In genomic region chr13:11563224-11564024, GRCm38 (mm10) we compare ENCODE assay signal across 8 mouse cellular contexts.
A peak's percentile ranks its signal among the peaks of the same experiment; 100 is the strongest.
DNase-seq lines count a peak whose midpoint lies in the region; ATAC-seq and TF ChIP-seq lines count a peak whose summit lies in the region.

No protein-coding gene starts in this region.

- H3K9me3 ChIP-seq in heart, embryonic 10.5 days = no peaks in the 10 kb centered on the region
- H3K9me3 ChIP-seq in kidney, postnatal 0 days (replicated peaks; ENCODE audit: low read length) = no peaks in the 10 kb centered on the region
- no peaks in the 10 kb centered on the region for H3K9me3 ChIP-seq in limb, embryonic 13.5 days
- H3K9me3 ChIP-seq in neural tube, embryonic 12.5 days = no peaks in the 10 kb centered on the region

- no peak overlapping the region for H3K27ac ChIP-seq in heart, embryonic 10.5 days
- H3K27ac ChIP-seq in kidney, postnatal 0 days = no peak overlapping the region
- H3K27ac ChIP-seq in limb, embryonic 13.5 days = no peak overlapping the region
- no peak overlapping the region for H3K27ac ChIP-seq in neural tube, embryonic 12.5 days

- no peak overlapping the region for H3K4me2 ChIP-seq in kidney, postnatal 0 days (ENCODE audit: low read length)
- no peak overlapping the region for H3K4me2 ChIP-seq in limb, embryonic 13.5 days (replicated peaks)
- no peak overlapping the region for H3K4me2 ChIP-seq in neural tube, embryonic 12.5 days (replicated peaks)

- 29% methylated on average over 1 of the region's 1 CpGs for WGBS in heart, embryonic 10.5 days
- WGBS in kidney, postnatal 0 days = 18% methylated on average over 1 of the region's 1 CpGs
- WGBS in limb, embryonic 13.5 days = 33% methylated on average over 1 of the region's 1 CpGs
- 47% methylated on average over 1 of the region's 1 CpGs for WGBS in neural tube, embryonic 12.5 days

- no peaks in the 10 kb centered on the region for H3K4me1 ChIP-seq in heart, embryonic 10.5 days
- H3K4me1 ChIP-seq in kidney, postnatal 0 days (replicated peaks; ENCODE audit: insufficient read depth, low read length) = no peaks in the 10 kb centered on the region
- no peaks in the 10 kb centered on the region for H3K4me1 ChIP-seq in limb, embryonic 13.5 days
- no peaks in the 10 kb centered on the region for H3K4me1 ChIP-seq in neural tube, embryonic 12.5 days

- 0 out of 2 replicates have a peak, but pooled peaks have one; percentile 54 for ATAC-seq in kidney, postnatal 0 days (replicated peaks; ENCODE audit: low FRiP score, low read depth)
- ATAC-seq in limb, embryonic 13.5 days (ENCODE audit: low FRiP score, low read depth) = peak; percentile 67; the same call in 1 of the 2 replicates
- peak; percentile 89 for ATAC-seq in neural tube, embryonic 12.5 days (ENCODE audit: low FRiP score, low read depth)

- H3K4me3 ChIP-seq in heart, embryonic 10.5 days = no peak overlapping the region
- H3K4me3 ChIP-seq in kidney, postnatal 0 days (replicated peaks; ENCODE audit: low read depth, low read length) = no peak overlapping the region
- no peak overlapping the region for H3K4me3 ChIP-seq in limb, embryonic 13.5 days
- H3K4me3 ChIP-seq in neural tube, embryonic 12.5 days = no peak overlapping the region

- DNase-seq in heart, adult 18-20 months = peak; percentile 35 to 79
- DNase-seq in heart, embryonic 10.5 days (ENCODE audit: low spot score) = no peak
- DNase-seq in cerebellum, postnatal 36 days = peak; percentile 51 to 56
- DNase-seq in gastrocnemius, postnatal 10 days = peak; percentile 60
- peak; percentile 80 for DNase-seq in kidney, postnatal 0 days (ENCODE audit: low spot score)
- DNase-seq in urinary bladder, postnatal 36 days (ENCODE audit: low spot score in 2 of 2) = peak; percentile 54 to 61

- H3K9ac ChIP-seq in kidney, postnatal 0 days (ENCODE audit: low read depth, low read length) = no peak overlapping the region
- H3K9ac ChIP-seq in limb, embryonic 13.5 days = no peak overlapping the region
- no peak overlapping the region for H3K9ac ChIP-seq in neural tube, embryonic 12.5 days

- peak; percentile 85 for TF ChIP-seq CTCF in kidney, postnatal 0 days (IDR thresholded peaks at IDR 0.05; ENCODE audit: low read depth)

- no peaks in the 10 kb centered on the region for H3K27me3 ChIP-seq in heart, embryonic 10.5 days (ENCODE audit: insufficient read depth, poor library complexity, severe bottlenecking)
- H3K27me3 ChIP-seq in kidney, postnatal 0 days (ENCODE audit: insufficient read depth, low read length) = no peaks in the 10 kb centered on the region
- no peaks in the 10 kb centered on the region for H3K27me3 ChIP-seq in limb, embryonic 13.5 days
- no peaks in the 10 kb centered on the region for H3K27me3 ChIP-seq in neural tube, embryonic 12.5 days (replicated peaks)

- H3K36me3 ChIP-seq in heart, embryonic 10.5 days = peaks cover 45% of the 10 kb centered on the region
- no peaks in the 10 kb centered on the region for H3K36me3 ChIP-seq in kidney, postnatal 0 days (ENCODE audit: insufficient read depth, low read length)
- no peaks in the 10 kb centered on the region for H3K36me3 ChIP-seq in limb, embryonic 13.5 days
- no peaks in the 10 kb centered on the region for H3K36me3 ChIP-seq in neural tube, embryonic 12.5 days
